ENCODE assay signal across 7 mouse cellular contexts in genomic region chr9:37147359-37147685, GRCm38 (mm10). TPM values are rescaled to one million over a fixed set of nuclear protein-coding genes. Genes with fewer than 3 reads are reported as not detected.
DNase-seq lines count a peak whose midpoint lies in the region; ATAC-seq lines count a peak whose summit lies in the region.

Gene Pknox2, minus strand, starts transcription at chr9:37147407.

- peak within 1 kb of the TSS; percentile 77 for H3K4me3 ChIP-seq in intestine, embryonic 16.5 days (ENCODE audit: low read length)
- H3K4me3 ChIP-seq in midbrain, embryonic 10.5 days = peak within 1 kb of the TSS; percentile 95
- peak within 1 kb of the TSS; percentile 72 for H3K4me3 ChIP-seq in stomach, embryonic 15.5 days (replicated peaks)

- intact Hi-C loops in left cerebral cortex, postnatal 4 days (cut with DNase I) = loop anchor here (5.0 kb wide), 1 partner anchor 175 kb away; no protein-coding TSS in a partner anchor

- H3K27me3 ChIP-seq in intestine, embryonic 16.5 days (replicated peaks; ENCODE audit: control insufficient read depth, insufficient read depth, low read length) = peaks cover 11% of the 10 kb centered on the region; the same call in 1 of the 2 replicates
- peaks cover 12% of the 10 kb centered on the region for H3K27me3 ChIP-seq in midbrain, embryonic 10.5 days (ENCODE audit: low read depth, poor library complexity, severe bottlenecking)
- peaks cover 9% of the 10 kb centered on the region; the same call in 1 of the 2 replicates for H3K27me3 ChIP-seq in stomach, embryonic 15.5 days (replicated peaks)

- H3K27ac ChIP-seq in intestine, embryonic 16.5 days (ENCODE audit: low read length) = peak within 1 kb of the TSS; percentile 97
- H3K27ac ChIP-seq in midbrain, embryonic 10.5 days (replicated peaks) = peak within 1 kb of the TSS; percentile 100
- H3K27ac ChIP-seq in stomach, embryonic 15.5 days = peak within 1 kb of the TSS; percentile 96

- peak within 1 kb of the TSS; percentile 87 for H3K9ac ChIP-seq in intestine, embryonic 16.5 days (ENCODE audit: low read depth, low read length)
- peak within 1 kb of the TSS; percentile 71 for H3K9ac ChIP-seq in stomach, embryonic 15.5 days

- ATAC-seq in granulocyte monocyte progenitor cell, adult 5-6 weeks (replicated peaks; ENCODE audit: poor library complexity, severe bottlenecking) = peak; percentile 48
- peak; percentile 82 for ATAC-seq in intestine, embryonic 16.5 days
- ATAC-seq in stomach, embryonic 15.5 days (ENCODE audit: insufficient read depth, low FRiP score, low read depth) = peak; percentile 64; the same call in 1 of the 2 replicates

- no peaks in the 10 kb centered on the region for H3K36me3 ChIP-seq in intestine, embryonic 16.5 days (ENCODE audit: control insufficient read depth, insufficient read depth, low read length)
- no peaks in the 10 kb centered on the region for H3K36me3 ChIP-seq in midbrain, embryonic 10.5 days
- H3K36me3 ChIP-seq in stomach, embryonic 15.5 days = no peaks in the 10 kb centered on the region

- peak; percentile 83 to 87 for DNase-seq in adrenal gland, postnatal 36 days
- DNase-seq in embryo, embryonic 11 days = peak; percentile 92
- DNase-seq in left cerebral cortex, postnatal 4 days = peak; percentile 90
- no peak for DNase-seq in midbrain, embryonic 10.5 days (ENCODE audit: low spot score)

- H3K4me1 ChIP-seq in intestine, embryonic 16.5 days (ENCODE audit: control insufficient read depth, insufficient read depth, low read length) = peaks cover 21% of the 10 kb centered on the region; the same call in 1 of the 2 replicates
- H3K4me1 ChIP-seq in midbrain, embryonic 10.5 days = peaks cover 43% of the 10 kb centered on the region
- 0 out of 2 replicates have a peak, but pooled peaks cover 4% of the 10 kb centered on the region for H3K4me1 ChIP-seq in stomach, embryonic 15.5 days

- H3K4me2 ChIP-seq in intestine, embryonic 16.5 days (ENCODE audit: low read depth, low read length) = peak within 1 kb of the TSS; percentile 95
- peak within 1 kb of the TSS; percentile 96 for H3K4me2 ChIP-seq in stomach, embryonic 15.5 days

- WGBS in intestine, embryonic 16.5 days = 3% methylated on average over 7 of the region's 13 CpGs
- WGBS in midbrain, embryonic 10.5 days = 0% methylated on average over 6 of the region's 13 CpGs
- WGBS in stomach, embryonic 15.5 days = 0% methylated on average over 6 of the region's 13 CpGs

- no peaks in the 10 kb centered on the region for H3K9me3 ChIP-seq in intestine, embryonic 16.5 days (ENCODE audit: control insufficient read depth, low read length)
- H3K9me3 ChIP-seq in midbrain, embryonic 10.5 days (replicated peaks) = no peaks in the 10 kb centered on the region
- H3K9me3 ChIP-seq in stomach, embryonic 15.5 days = no peaks in the 10 kb centered on the region

RNA-seq across cellular contexts. Expression of gene Pknox2, which starts in this region (rescaled TPM):
- 1 to 10 TPM; 2.1 to 2.2 TPM for total RNA-seq in adrenal gland, postnatal 36 days (2021)
- total RNA-seq in granulocyte monocyte progenitor cell, adult 5-6 weeks (2014; fragmentation: Nextera tagmentation) = not detected in 2 replicates
- total RNA-seq in granulocyte monocyte progenitor cell, adult 5-6 weeks (2017) = not detected in 2 replicates
- 7.2 and 8.0 TPM in 2 replicates for polyA plus RNA-seq in intestine, embryonic 16.5 days (2015; fragmentation: Nextera tagmentation; extraction: Ambion mirVana)
- total RNA-seq in left cerebral cortex, postnatal 4 days (2021) = 10 to 100 TPM; 51.8 to 54.2 TPM
- 41.5 and 45.0 TPM in 2 replicates for polyA plus RNA-seq in midbrain, embryonic 10.5 days (2016; fragmentation: Nextera tagmentation; extraction: Ambion mirVana)
- 8.3 and 9.5 TPM in 2 replicates for polyA plus RNA-seq in stomach, embryonic 15.5 days (2015; fragmentation: Nextera tagmentation; extraction: Ambion mirVana)

Comparison
In these comparisons a context has a peak if more than half of its experiments do, and no peak if none do; other contexts are left out.
1. RNA of gene Pknox2 (total RNA-seq): 51.8 to 54.2 TPM in left cerebral cortex, postnatal 4 days; 2.1 to 2.2 TPM in adrenal gland, postnatal 36 days and not detected in granulocyte monocyte progenitor cell, adult 5-6 weeks; every median in the first group is over 10 times any median in the second.
2. Peak in ATAC-seq in granulocyte monocyte progenitor cell, adult 5-6 weeks; RNA of the gene not detected or under 1 TPM.
3. Peak in every context shown above with its lines, with median percentiles within 50 percentile points of each other: ATAC-seq, H3K27ac ChIP-seq and H3K4me3 ChIP-seq.